Mouse (Mus musculus) lung, postnatal 25 days (tissue): ENCODE data around the gene Nlrp3.
A peak's percentile ranks its signal among the peaks of the same experiment; 100 is the strongest.

ENCODE experiments used
- DNase-seq: peaks from one replicate; pipeline ENCODE4 v3.0.0; 2022; ENCODE audit warnings: low spot score

The Nlrp3 gene

GRCm38 (mm10) chr11:59541324-59541723 is at the start of gene Nlrp3:
Gene Nlrp3, plus strand, starts transcription at chr11:59541568.
- DNase-seq: peak; percentile 35

GRCm38 (mm10) chr11:59496672-59497310 is 44.6 kb upstream of the Nlrp3 start:
- no peak for DNase-seq

GRCm38 (mm10) chr11:59497747-59498146 is 43.6 kb upstream of the Nlrp3 start:
- no peak for DNase-seq

- DNase-seq: no peak
These were observed 39.2 kb upstream of the Nlrp3 start for GRCm38 (mm10) chr11:59501978-59502700.

- peak; percentile 52 for DNase-seq
These were observed 36.0 kb upstream of the Nlrp3 start for GRCm38 (mm10) chr11:59505351-59505838.

GRCm38 (mm10) chr11:59505839-59506712 is 35.3 kb upstream of the Nlrp3 start:
- DNase-seq: peak; percentile 91

GRCm38 (mm10) chr11:59506713-59507074 is 34.7 kb upstream of the Nlrp3 start:
- DNase-seq: no peak

GRCm38 (mm10) chr11:59511558-59511957 is 29.8 kb upstream of the Nlrp3 start:
- DNase-seq: no peak

GRCm38 (mm10) chr11:59512733-59513132 is 28.6 kb upstream of the Nlrp3 start:
- DNase-seq: no peak

- no peak for DNase-seq
These were observed 27.8 kb upstream of the Nlrp3 start for GRCm38 (mm10) chr11:59513556-59513955.

GRCm38 (mm10) chr11:59514381-59514780 is 27.0 kb upstream of the Nlrp3 start:
- DNase-seq: no peak

GRCm38 (mm10) chr11:59514789-59515188 is 26.6 kb upstream of the Nlrp3 start:
- DNase-seq: no peak

- no peak for DNase-seq
These were observed 23.9 kb upstream of the Nlrp3 start for GRCm38 (mm10) chr11:59517441-59517840.

- no peak for DNase-seq
These were observed 23.1 kb upstream of the Nlrp3 start for GRCm38 (mm10) chr11:59518226-59518625.

GRCm38 (mm10) chr11:59519741-59520495 is 21.4 kb upstream of the Nlrp3 start:
- DNase-seq: no peak

GRCm38 (mm10) chr11:59524150-59524549 is 17.2 kb upstream of the Nlrp3 start:
- DNase-seq: no peak

GRCm38 (mm10) chr11:59525237-59525636 is 16.1 kb upstream of the Nlrp3 start:
- DNase-seq: peak; percentile 88

- DNase-seq: no peak
These were observed 14.8 kb upstream of the Nlrp3 start, which contains the start of gene Zkscan17 for GRCm38 (mm10) chr11:59526472-59527080. Gene Zkscan17, minus strand, starts transcription at chr11:59526751.

- no peak for DNase-seq
These were observed 11.1 kb upstream of the Nlrp3 start for GRCm38 (mm10) chr11:59530221-59530620.

GRCm38 (mm10) chr11:59530870-59531535 is 10.4 kb upstream of the Nlrp3 start:
- DNase-seq: no peak

GRCm38 (mm10) chr11:59531562-59531961 is 9.8 kb upstream of the Nlrp3 start:
- DNase-seq: no peak
